Mouse (Mus musculus) liver, embryonic 14.5 days (tissue): ENCODE data around the gene Ybey.

Source experiments
- CTCF ChIP-seq: IDR thresholded peaks from 2 replicates; pipeline ENCODE4 v1.5.1; 2016; ENCODE audit warnings: antibody characterized with exemption, low read depth, control low read depth
- EP300 ChIP-seq: IDR thresholded peaks from 2 replicates; pipeline ENCODE4 v1.6.1; 2016; ENCODE audit warnings: antibody characterized with exemption, low read depth

GRCm38 (mm10) chr10:76495501-76495900, 26.6 kb upstream of the Ybey start:
- TF ChIP-seq CTCF (no peak), EP300 (no peak)
